ENCODE assay signal across 1 mouse cellular context in genomic region chr9:69949641-69950040, GRCm38 (mm10).
"Had no signal": no experiment of that assay in that cellular context is flagged by ENCODE, and none has a peak within 500 bp of the region (broad histone marks: within the 10 kb centered on the region; RNA-seq: fewer than 3 reads in every experiment).

No protein-coding gene starts in this region.

- DNase-seq: midbrain, embryonic 14.5 days had no signal
